Mouse (Mus musculus): ENCODE measurements around the gene Gmds. TPM values are rescaled to one million over a fixed set of nuclear protein-coding genes. Genes with fewer than 3 reads are reported as not detected.
A peak's percentile ranks its signal among the peaks of the same experiment; 100 is the strongest.

The Gmds gene
- polyA plus RNA-seq, 1 experiment from 2014 or later, result 38.0 TPM

- no peak for ATAC-seq (ENCODE audit: low FRiP score, low TSS enrichment)
- H3K9me3 ChIP-seq (ENCODE audit: low read length), result no peaks in the 10 kb centered on the region
- no peaks in the 10 kb centered on the region for H3K36me3 ChIP-seq (ENCODE audit: insufficient read depth, low read length)
- no peak overlapping the region for H3K4me2 ChIP-seq (replicated peaks; ENCODE audit: low read depth, low read length)
- H3K4me1 ChIP-seq (ENCODE audit: insufficient read depth, low read length), result peaks cover 13% of the 10 kb centered on the region
- no peaks in the 10 kb centered on the region for H3K27me3 ChIP-seq (ENCODE audit: insufficient read depth, low read length)
- WGBS, result 83% methylated on average over 8 of the region's 8 CpGs
- H3K9ac ChIP-seq (replicated peaks; ENCODE audit: low read length), result no peak overlapping the region
- no peak overlapping the region for H3K27ac ChIP-seq (ENCODE audit: low read length)
- H3K4me3 ChIP-seq (ENCODE audit: low read length), result no peak overlapping the region
Measured at GRCm38 (mm10) chr13:31878805-31879477, 459.6 kb downstream of the Gmds start.

GRCm38 (mm10) chr13:31877061-31877460, 461.5 kb downstream of the Gmds start:
- ATAC-seq (ENCODE audit: low FRiP score, low TSS enrichment), result peak; percentile 77
- H3K27ac ChIP-seq (ENCODE audit: low read length), result no peak overlapping the region

GRCm38 (mm10) chr13:31874427-31874826, 464.1 kb downstream of the Gmds start:
- no peak overlapping the region for H3K9ac ChIP-seq (replicated peaks; ENCODE audit: low read length)
- no peaks in the 10 kb centered on the region for H3K27me3 ChIP-seq (ENCODE audit: insufficient read depth, low read length)
- ATAC-seq (ENCODE audit: low FRiP score, low TSS enrichment), result peak; percentile 75; the same call in 1 of the 2 replicates
- H3K4me1 ChIP-seq (ENCODE audit: insufficient read depth, low read length), result peaks cover 13% of the 10 kb centered on the region
- 34% methylated on average over 3 of the region's 3 CpGs for WGBS
- no peak overlapping the region for H3K27ac ChIP-seq (ENCODE audit: low read length)
- no peaks in the 10 kb centered on the region for H3K36me3 ChIP-seq (ENCODE audit: insufficient read depth, low read length)
- H3K4me2 ChIP-seq (replicated peaks; ENCODE audit: low read depth, low read length), result no peak overlapping the region
- no peak overlapping the region for H3K4me3 ChIP-seq (ENCODE audit: low read length)
- H3K9me3 ChIP-seq (ENCODE audit: low read length), result no peaks in the 10 kb centered on the region

More at GRCm38 (mm10) chr13:31877061-31877460, 461.5 kb downstream of the Gmds start:
- Histone ChIP-seq H3K27me3 (ENCODE audit: insufficient read depth, low read length) (no peaks in the 10 kb centered on the region), H3K9me3 (ENCODE audit: low read length) (no peaks in the 10 kb centered on the region), H3K4me2 (replicated peaks; ENCODE audit: low read depth, low read length) (no peak overlapping the region), H3K4me3 (ENCODE audit: low read length) (no peak overlapping the region), H3K4me1 (ENCODE audit: insufficient read depth, low read length) (peaks cover 13% of the 10 kb centered on the region), H3K36me3 (ENCODE audit: insufficient read depth, low read length) (no peaks in the 10 kb centered on the region), H3K9ac (replicated peaks; ENCODE audit: low read length) (no peak overlapping the region)
- WGBS, result 10% methylated on average over 4 of the region's 4 CpGs

GRCm38 (mm10) chr13:31873269-31873668, 465.3 kb downstream of the Gmds start:
- WGBS, result 89% methylated on average over 1 of the region's 1 CpGs
- no peaks in the 10 kb centered on the region for H3K36me3 ChIP-seq (ENCODE audit: insufficient read depth, low read length)
- H3K9ac ChIP-seq (replicated peaks; ENCODE audit: low read length), result no peak overlapping the region
- no peak overlapping the region for H3K4me2 ChIP-seq (replicated peaks; ENCODE audit: low read depth, low read length)
- H3K27me3 ChIP-seq (ENCODE audit: insufficient read depth, low read length), result no peaks in the 10 kb centered on the region
- H3K9me3 ChIP-seq (ENCODE audit: low read length), result no peaks in the 10 kb centered on the region
- H3K4me1 ChIP-seq (ENCODE audit: insufficient read depth, low read length), result peaks cover 13% of the 10 kb centered on the region
- H3K27ac ChIP-seq (ENCODE audit: low read length), result no peak overlapping the region
- H3K4me3 ChIP-seq (ENCODE audit: low read length), result no peak overlapping the region
- no peak for ATAC-seq (ENCODE audit: low FRiP score, low TSS enrichment)

- Histone ChIP-seq H3K4me1 (ENCODE audit: insufficient read depth, low read length) (no peaks in the 10 kb centered on the region), H3K36me3 (ENCODE audit: insufficient read depth, low read length) (no peaks in the 10 kb centered on the region), H3K27me3 (ENCODE audit: insufficient read depth, low read length) (no peaks in the 10 kb centered on the region), H3K9me3 (ENCODE audit: low read length) (no peaks in the 10 kb centered on the region), H3K4me3 (ENCODE audit: low read length) (no peak overlapping the region), H3K4me2 (replicated peaks; ENCODE audit: low read depth, low read length) (no peak overlapping the region), H3K9ac (replicated peaks; ENCODE audit: low read length) (no peak overlapping the region), H3K27ac (ENCODE audit: low read length) (no peak overlapping the region)
- WGBS, result 78% methylated on average over 5 of the region's 5 CpGs
- ATAC-seq (ENCODE audit: low FRiP score, low TSS enrichment), result no peak
Measured at GRCm38 (mm10) chr13:31864786-31865185, 473.8 kb downstream of the Gmds start.

- WGBS, result 53% methylated on average over 9 of the region's 9 CpGs
- H3K9ac ChIP-seq (replicated peaks; ENCODE audit: low read length), result no peak overlapping the region
- H3K36me3 ChIP-seq (ENCODE audit: insufficient read depth, low read length), result no peaks in the 10 kb centered on the region
- H3K9me3 ChIP-seq (ENCODE audit: low read length), result no peaks in the 10 kb centered on the region
- no peak overlapping the region for H3K27ac ChIP-seq (ENCODE audit: low read length)
- no peaks in the 10 kb centered on the region for H3K4me1 ChIP-seq (ENCODE audit: insufficient read depth, low read length)
- ATAC-seq (ENCODE audit: low FRiP score, low TSS enrichment), result no peak
- H3K4me3 ChIP-seq (ENCODE audit: low read length), result no peak overlapping the region
- no peaks in the 10 kb centered on the region for H3K27me3 ChIP-seq (ENCODE audit: insufficient read depth, low read length)
- no peak overlapping the region for H3K4me2 ChIP-seq (replicated peaks; ENCODE audit: low read depth, low read length)
Measured at GRCm38 (mm10) chr13:31863461-31863860, 475.1 kb downstream of the Gmds start.

- Histone ChIP-seq H3K27me3 (ENCODE audit: insufficient read depth, low read length) (no peaks in the 10 kb centered on the region), H3K4me2 (replicated peaks; ENCODE audit: low read depth, low read length) (no peak overlapping the region), H3K9ac (replicated peaks; ENCODE audit: low read length) (no peak overlapping the region), H3K4me1 (ENCODE audit: insufficient read depth, low read length) (no peaks in the 10 kb centered on the region), H3K9me3 (ENCODE audit: low read length) (no peaks in the 10 kb centered on the region), H3K36me3 (ENCODE audit: insufficient read depth, low read length) (no peaks in the 10 kb centered on the region), H3K27ac (ENCODE audit: low read length) (no peak overlapping the region), H3K4me3 (ENCODE audit: low read length) (no peak overlapping the region)
- no peak for ATAC-seq (ENCODE audit: low FRiP score, low TSS enrichment)
- 87% methylated on average over 5 of the region's 5 CpGs for WGBS
Measured at GRCm38 (mm10) chr13:31860200-31860599, 478.3 kb downstream of the Gmds start.

- 63% methylated on average over 4 of the region's 4 CpGs for WGBS
- Histone ChIP-seq H3K9me3 (ENCODE audit: low read length) (no peaks in the 10 kb centered on the region), H3K4me3 (ENCODE audit: low read length) (no peak overlapping the region), H3K4me1 (ENCODE audit: insufficient read depth, low read length) (peaks cover 20% of the 10 kb centered on the region), H3K27ac (ENCODE audit: low read length) (no peak overlapping the region), H3K27me3 (ENCODE audit: insufficient read depth, low read length) (no peaks in the 10 kb centered on the region), H3K4me2 (replicated peaks; ENCODE audit: low read depth, low read length) (no peak overlapping the region), H3K9ac (replicated peaks; ENCODE audit: low read length) (no peak overlapping the region), H3K36me3 (ENCODE audit: insufficient read depth, low read length) (no peaks in the 10 kb centered on the region)
- ATAC-seq (ENCODE audit: low FRiP score, low TSS enrichment), result no peak
Measured at GRCm38 (mm10) chr13:31854000-31854399, 484.5 kb downstream of the Gmds start.

- Histone ChIP-seq H3K9me3 (ENCODE audit: low read length) (no peaks in the 10 kb centered on the region), H3K36me3 (ENCODE audit: insufficient read depth, low read length) (no peaks in the 10 kb centered on the region), H3K9ac (replicated peaks; ENCODE audit: low read length) (no peak overlapping the region), H3K4me2 (replicated peaks; ENCODE audit: low read depth, low read length) (no peak overlapping the region), H3K27ac (ENCODE audit: low read length) (no peak overlapping the region), H3K4me1 (ENCODE audit: insufficient read depth, low read length) (peaks cover 23% of the 10 kb centered on the region), H3K4me3 (ENCODE audit: low read length) (no peak overlapping the region), H3K27me3 (ENCODE audit: insufficient read depth, low read length) (no peaks in the 10 kb centered on the region)
- peak; percentile 24; the same call in 1 of the 2 replicates for ATAC-seq (ENCODE audit: low FRiP score, low TSS enrichment)
- WGBS, result 40% methylated on average over 2 of the region's 2 CpGs
Measured at GRCm38 (mm10) chr13:31853564-31853963, 485.0 kb downstream of the Gmds start.

- H3K27ac ChIP-seq (ENCODE audit: low read length), result peak overlapping the region; percentile 65
- 14% methylated on average over 5 of the region's 5 CpGs for WGBS
- no peaks in the 10 kb centered on the region for H3K27me3 ChIP-seq (ENCODE audit: insufficient read depth, low read length)
- no peaks in the 10 kb centered on the region for H3K36me3 ChIP-seq (ENCODE audit: insufficient read depth, low read length)
- peaks cover 22% of the 10 kb centered on the region for H3K4me1 ChIP-seq (ENCODE audit: insufficient read depth, low read length)
- H3K4me2 ChIP-seq (replicated peaks; ENCODE audit: low read depth, low read length), result no peak overlapping the region
- H3K9ac ChIP-seq (replicated peaks; ENCODE audit: low read length), result no peak overlapping the region
- ATAC-seq (ENCODE audit: low FRiP score, low TSS enrichment), result peak; percentile 80
- H3K9me3 ChIP-seq (ENCODE audit: low read length), result no peaks in the 10 kb centered on the region
- no peak overlapping the region for H3K4me3 ChIP-seq (ENCODE audit: low read length)
Measured at GRCm38 (mm10) chr13:31849258-31849971, 489.1 kb downstream of the Gmds start.
